In the genomic region with DNA sequence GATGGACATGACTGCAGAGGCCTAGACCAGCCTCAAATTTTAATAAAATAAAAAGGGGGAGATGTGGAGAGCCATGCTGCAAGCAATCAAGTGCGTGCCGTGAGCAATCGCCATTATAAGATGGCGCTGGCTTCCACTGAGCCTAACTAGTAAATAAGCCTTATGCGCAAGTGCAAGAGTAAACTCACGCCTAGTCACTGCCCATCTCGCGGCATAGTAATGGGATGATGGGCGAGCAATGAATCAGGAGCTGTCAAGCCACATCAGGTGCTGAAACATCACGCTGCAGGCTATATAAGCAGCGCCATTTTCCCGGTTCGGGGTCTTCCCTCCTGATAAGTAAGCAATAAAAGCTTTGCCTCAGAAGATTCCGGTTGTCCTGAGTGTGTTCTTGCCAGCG, we compare ENCODE assay signal across 18 mouse cellular contexts. TPM values are rescaled to one million over a fixed set of nuclear protein-coding genes. Genes with fewer than 3 reads are reported as not detected.
"Had no signal": no experiment of that assay in that cellular context is flagged by ENCODE, and none has a peak within 500 bp of the region (broad histone marks: within the 10 kb centered on the region; RNA-seq: fewer than 3 reads in every experiment).

No protein-coding gene starts in this region.

RNA-seq across cellular contexts. Expression of gene Zfp987, which starts 33.5 kb away (rescaled TPM):
- total RNA-seq: gastrocnemius, adult 2 months; gastrocnemius, postnatal 10 days; gastrocnemius, postnatal 25 days; gastrocnemius, postnatal 4 days; heart, adult 2 months; heart, postnatal 14 days; heart, postnatal 36 days; hindbrain, postnatal 0 days; layer of hippocampus, adult 2 months; layer of hippocampus, postnatal 25 days; left cerebral cortex, adult 2 months; left cerebral cortex, postnatal 36 days had no signal
- polyA plus RNA-seq: frontal cortex, adult 2 months; heart, adult 2 months; heart, embryonic 13.5 days; heart, postnatal 0 days; hindbrain, embryonic 11.5 days; hindbrain, embryonic 15.5 days; hindbrain, postnatal 0 days; kidney, embryonic 16.5 days had no signal
